Mouse (Mus musculus) small intestine, adult 2 months (tissue): ENCODE results near the gene Camkk1. TPM values are rescaled to one million over a fixed set of nuclear protein-coding genes. Genes with fewer than 3 reads are reported as not detected.
A peak's percentile ranks its signal among the peaks of the same experiment; 100 is the strongest.

Experiments
- H3K27ac ChIP-seq: fragments of 200-500 bp; 2 replicates; pipeline ENCODE4 v1.5.1; 2012; ENCODE audit warnings: low read depth, low read length, control low read depth, inconsistent platforms; ENCODE audit not compliant: insufficient read depth
- H3K27me3 ChIP-seq: fragments of 200-500 bp; 2 replicates; pipeline ENCODE4 v1.6.1; 2012; ENCODE audit warnings: mild to moderate bottlenecking, moderate library complexity, low read length, inconsistent platforms; ENCODE audit not compliant: control insufficient read depth, insufficient read depth
- H3K36me3 ChIP-seq: fragments of 200-500 bp; 2 replicates; pipeline ENCODE4 v1.6.1; 2012; ENCODE audit warnings: mild to moderate bottlenecking, low read length, control low read depth, inconsistent platforms; ENCODE audit not compliant: control insufficient read depth, insufficient read depth
- H3K4me1 ChIP-seq: fragments of 200-500 bp; 2 replicates; pipeline ENCODE4 v1.6.1; 2012; ENCODE audit warnings: low read length, inconsistent platforms, mixed read lengths; ENCODE audit not compliant: control insufficient read depth, insufficient read depth, insufficient read length
- H3K4me3 ChIP-seq: fragments of 200-500 bp; 2 replicates; pipeline ENCODE4 v1.5.1; 2012; ENCODE audit warnings: low read depth, mild to moderate bottlenecking, control low read depth, inconsistent platforms, low read length, moderate library complexity
- CTCF ChIP-seq: fragments of 200-500 bp; IDR thresholded peaks from 2 replicates; pipeline ENCODE4 v1.5.1; 2012; ENCODE audit warnings: low read depth, mild to moderate bottlenecking, control low read depth, inconsistent platforms, low read length, moderate library complexity, mixed read lengths; ENCODE audit not compliant: insufficient replicate concordance, insufficient read length; ENCODE audit errors: extremely low read depth
- POLR2A ChIP-seq: fragments of 200-500 bp; IDR thresholded peaks from 2 replicates; pipeline ENCODE4 v1.6.1; 2012; ENCODE audit warnings: low read depth, mild to moderate bottlenecking, control low read depth, inconsistent platforms, low read length, moderate library complexity
- WGBS: fragments of 180-500 bp; shearing (Covaris S2); methylation state at CpG from one replicate; pipeline ENCODE4 v1.1.7; 2018; 5-methylcytosine and 5-hydroxymethylcytosine counted together
- polyA plus RNA-seq: library from polyadenylated mRNA; depleted of rRNA; stranded (reverse); fragments of >200 nt; gene quantifications from 2 replicates; pipeline ENCODE4 v1.2.3, GENCODE M21; 2012

Camkk1 gene
- polyA plus RNA-seq, 1 experiment = 2.0 TPM

DNA sequence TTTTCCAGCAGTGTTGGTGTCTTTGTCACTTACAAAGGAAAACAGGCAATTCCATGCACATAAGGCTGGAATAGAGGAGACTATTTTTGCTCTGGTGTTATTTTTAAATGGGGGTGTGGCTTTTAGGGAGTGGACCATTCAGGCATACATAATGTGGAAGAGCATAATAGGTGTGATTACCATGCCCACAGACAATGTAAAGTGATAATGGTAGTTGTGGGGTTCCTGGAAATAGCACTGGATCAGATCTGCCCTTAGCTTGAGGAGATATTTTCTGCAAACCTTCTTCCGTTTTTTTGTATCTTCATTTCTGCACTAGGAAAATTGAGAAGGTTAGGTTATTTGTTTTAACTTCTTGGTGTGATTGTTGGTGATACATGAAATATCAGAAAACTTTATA, 34.0 kb downstream of the Camkk1 start:
- TF ChIP-seq POLR2A (no peak), CTCF (no peak)
- Histone ChIP-seq H3K36me3 (peaks cover 41% of the 10 kb centered on the region), H3K27me3 (no peaks in the 10 kb centered on the region), H3K4me3 (no peak overlapping the region), H3K4me1 (no peaks in the 10 kb centered on the region; the same call in 1 of the 2 replicates), H3K27ac (no peak overlapping the region)
- WGBS = 93% methylated on average over 1 of the region's 1 CpGs

DNA sequence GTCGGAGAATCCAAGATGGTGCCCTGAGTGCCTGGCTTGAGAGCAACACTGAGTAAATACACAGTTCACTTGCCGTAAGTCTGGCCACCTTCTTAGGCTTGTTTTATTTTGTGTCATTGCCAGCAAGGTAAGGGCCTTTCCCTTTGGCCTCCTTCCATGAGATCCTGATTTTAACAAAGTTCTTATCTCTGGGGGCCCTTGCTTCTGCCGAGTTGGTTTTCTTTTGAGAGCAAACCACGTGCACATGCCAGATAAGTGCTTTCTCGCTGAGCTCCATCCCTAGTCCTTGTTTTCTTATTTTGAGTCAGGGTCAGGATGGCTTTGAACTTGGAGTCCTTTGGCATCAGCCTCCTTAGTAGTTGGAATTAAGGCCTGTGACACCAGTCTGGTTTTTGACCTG, 38.9 kb downstream of the Camkk1 start:
- WGBS = 35% methylated on average over 5 of the region's 5 CpGs
- H3K27ac ChIP-seq = no peak overlapping the region
- H3K4me3 ChIP-seq = no peak overlapping the region
- TF ChIP-seq POLR2A (no peak), CTCF (no peak)
- H3K27me3 ChIP-seq = no peaks in the 10 kb centered on the region
- H3K4me1 ChIP-seq = no peaks in the 10 kb centered on the region
- H3K36me3 ChIP-seq = peaks cover 38% of the 10 kb centered on the region

DNA sequence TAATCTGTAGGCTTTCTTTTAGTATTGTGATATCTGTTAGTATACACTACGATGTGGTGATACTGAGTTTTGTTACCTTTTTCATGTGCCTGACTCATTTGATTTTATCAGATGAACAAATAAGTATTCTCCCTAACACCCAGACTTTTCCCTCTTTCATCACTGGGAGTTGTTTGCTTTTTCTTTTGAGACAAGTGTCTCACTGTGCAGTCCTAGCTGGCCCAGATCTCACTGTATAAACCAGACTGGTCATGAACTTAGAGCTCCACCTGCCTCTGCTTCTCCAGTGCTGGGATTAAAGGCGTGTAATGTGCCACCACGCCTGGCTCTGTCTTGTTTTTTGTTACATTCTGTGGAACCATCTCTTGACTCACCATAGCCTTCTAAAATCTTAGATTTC, 40.8 kb downstream of the Camkk1 start:
- no peak overlapping the region for H3K27ac ChIP-seq
- no peaks in the 10 kb centered on the region for H3K4me1 ChIP-seq
- no peak overlapping the region for H3K4me3 ChIP-seq
- 80% methylated on average over 3 of the region's 3 CpGs for WGBS
- TF ChIP-seq POLR2A = no peak
- no peak for TF ChIP-seq CTCF
- H3K36me3 ChIP-seq = peaks cover 33% of the 10 kb centered on the region
- no peaks in the 10 kb centered on the region for H3K27me3 ChIP-seq

GRCm38 (mm10) chr11:73061413-73061812, 42.6 kb downstream of the Camkk1 start:
- Histone ChIP-seq H3K4me3 (no peak overlapping the region), H3K27ac (no peak overlapping the region), H3K4me1 (no peaks in the 10 kb centered on the region), H3K36me3 (peaks cover 28% of the 10 kb centered on the region), H3K27me3 (no peaks in the 10 kb centered on the region)
- WGBS = 92% methylated on average over 3 of the region's 3 CpGs
- TF ChIP-seq CTCF (no peak), POLR2A (no peak)

- WGBS = 86% methylated on average over 3 of the region's 3 CpGs
- peaks cover 76% of the 10 kb centered on the region for H3K36me3 ChIP-seq
- H3K27me3 ChIP-seq = no peaks in the 10 kb centered on the region
These were observed 53.0 kb downstream of the Camkk1 start for GRCm38 (mm10) chr11:73071839-73072238.

DNA sequence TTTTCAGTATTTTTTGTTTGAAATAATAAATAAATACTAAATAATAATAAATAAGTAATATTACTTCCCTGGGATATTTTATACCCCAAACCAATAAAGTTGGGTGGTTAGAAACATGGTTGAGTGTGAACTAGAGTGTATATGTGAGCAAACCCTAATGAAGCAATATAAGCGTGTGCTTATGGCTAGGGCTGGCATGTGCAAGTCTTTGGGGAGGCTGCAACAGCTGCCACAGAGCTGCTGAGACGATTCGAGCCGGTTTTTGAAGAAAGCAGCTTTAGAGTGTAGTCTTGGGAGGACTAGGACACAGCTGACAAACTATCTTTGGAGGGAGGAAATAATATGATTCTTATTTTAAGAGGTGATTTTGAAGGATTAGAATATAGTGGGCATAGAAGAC, 57.5 kb downstream of the Camkk1 start:
- Histone ChIP-seq H3K4me3 (no peak overlapping the region), H3K27ac (no peak overlapping the region), H3K36me3 (peaks cover 75% of the 10 kb centered on the region), H3K4me1 (no peaks in the 10 kb centered on the region), H3K27me3 (no peaks in the 10 kb centered on the region)
- 85% methylated on average over 4 of the region's 4 CpGs for WGBS
- TF ChIP-seq CTCF (no peak), POLR2A (no peak)

More at GRCm38 (mm10) chr11:73071839-73072238, 53.0 kb downstream of the Camkk1 start:
- no peaks in the 10 kb centered on the region for H3K4me1 ChIP-seq
- H3K27ac ChIP-seq = no peak overlapping the region
- no peak overlapping the region for H3K4me3 ChIP-seq
- TF ChIP-seq POLR2A (no peak), CTCF (peak; percentile 58; the same call in 1 of the 2 replicates)

DNA sequence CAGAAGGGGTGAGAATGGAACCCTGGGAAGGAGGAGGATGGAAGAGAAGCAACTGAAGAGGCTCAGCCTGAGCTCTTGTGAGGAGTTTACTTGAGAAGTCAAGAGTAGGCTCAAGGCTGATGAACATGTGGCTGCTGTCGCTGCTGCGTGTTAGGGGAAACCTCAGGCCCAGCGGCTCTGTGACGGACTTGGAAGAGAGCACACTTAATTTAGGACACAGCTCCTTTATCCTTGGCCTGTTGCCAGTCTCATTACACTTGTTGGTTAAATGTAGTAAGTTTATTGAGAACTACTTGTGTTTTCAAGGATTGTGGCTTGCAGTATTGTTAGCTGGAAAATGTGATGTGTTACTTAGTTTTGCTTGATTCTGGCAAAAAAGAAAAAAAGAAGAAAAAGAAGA, 57.9 kb downstream of the Camkk1 start:
- Histone ChIP-seq H3K36me3 (peaks cover 73% of the 10 kb centered on the region), H3K27ac (no peak overlapping the region), H3K27me3 (no peaks in the 10 kb centered on the region), H3K4me3 (no peak overlapping the region), H3K4me1 (no peaks in the 10 kb centered on the region)
- WGBS = 75% methylated on average over 4 of the region's 4 CpGs
- TF ChIP-seq CTCF (no peak), POLR2A (no peak)
